In genomic region chr1:72784018-72784417, GRCm38 (mm10) we compare ENCODE assay signal across 25 mouse cellular contexts. TPM values are rescaled to one million over a fixed set of nuclear protein-coding genes. Genes with fewer than 3 reads are reported as not detected.
"Had no signal": no experiment of that assay in that cellular context is flagged by ENCODE, and none has a peak within 500 bp of the region (broad histone marks: within the 10 kb centered on the region; RNA-seq: fewer than 3 reads in every experiment).

No protein-coding gene starts in this region.

- H3K4me1 ChIP-seq: limb, embryonic 12.5 days had no signal

- H3K36me3 ChIP-seq: heart, embryonic 10.5 days; heart, embryonic 12.5 days; hindbrain, embryonic 10.5 days; hindbrain, embryonic 12.5 days; kidney, embryonic 15.5 days; limb, embryonic 10.5 days; limb, embryonic 12.5 days had no signal

- H3K9ac ChIP-seq: heart, embryonic 12.5 days; hindbrain, embryonic 12.5 days; hindbrain, embryonic 14.5 days; kidney, embryonic 15.5 days; limb, embryonic 12.5 days had no signal

- H3K4me2 ChIP-seq: heart, embryonic 12.5 days; hindbrain, embryonic 12.5 days; hindbrain, embryonic 14.5 days; kidney, embryonic 15.5 days; limb, embryonic 12.5 days; liver, embryonic 11.5 days had no signal

- H3K9me3 ChIP-seq: heart, embryonic 10.5 days; heart, embryonic 12.5 days; hindbrain, embryonic 10.5 days; hindbrain, embryonic 12.5 days; kidney, embryonic 15.5 days; limb, embryonic 10.5 days; limb, embryonic 12.5 days had no signal

- ATAC-seq: hindbrain, embryonic 16.5 days; inflammation-experienced regulatory T-cells, adult 6 months had no signal

- H3K27ac ChIP-seq: gastrocnemius, adult 2 months; heart, embryonic 10.5 days; hindbrain, embryonic 10.5 days; hindbrain, embryonic 12.5 days; hindbrain, embryonic 14.5 days; kidney, embryonic 15.5 days; layer of hippocampus, adult 2 months; left cerebral cortex, adult 2 months; limb, embryonic 10.5 days; limb, embryonic 12.5 days had no signal

- DNase-seq: gastrocnemius, adult 2 months; gastrocnemius, postnatal 10 days; gastrocnemius, postnatal 25 days; heart, adult 18-20 months; heart, postnatal 10 days; heart, postnatal 4 days; kidney, adult 18-20 months; kidney, adult 8-10 months; kidney, postnatal 10 days; kidney, postnatal 25 days; kidney, postnatal 4 days; liver had no signal

- H3K27me3 ChIP-seq: heart, embryonic 12.5 days; hindbrain, embryonic 12.5 days; kidney, embryonic 15.5 days; limb, embryonic 12.5 days had no signal

- H3K4me3 ChIP-seq: gastrocnemius, adult 2 months; heart, embryonic 10.5 days; heart, embryonic 12.5 days; hindbrain, embryonic 10.5 days; hindbrain, embryonic 12.5 days; kidney, embryonic 15.5 days; layer of hippocampus, adult 2 months; left cerebral cortex, adult 2 months; limb, embryonic 10.5 days; limb, embryonic 12.5 days had no signal

RNA-seq across cellular contexts. Expression of gene Igfbp2, which starts 40.3 kb away (rescaled TPM):
- polyA plus RNA-seq: inflammation-experienced regulatory T-cells, adult 6 months had no signal
